Mouse (Mus musculus) common myeloid progenitor, adult 5-6 weeks (primary cell): ENCODE results near the gene Fam13c. TPM values are rescaled to one million over a fixed set of nuclear protein-coding genes. Genes with fewer than 3 reads are reported as not detected.

Source experiments
- ATAC-seq: replicated peaks from 2 replicates; pipeline ENCODE4 v1.8.0; 2016; ENCODE audit warnings: low read depth, mild to moderate bottlenecking, moderate TSS enrichment, inconsistent platforms; ENCODE audit not compliant: poor library complexity, severe bottlenecking
- total RNA-seq: library from RNA; stranded (forward); fragments of 200-1000, 187-1606 nt; gene quantifications from 2 replicates; pipeline ENCODE4 v1.2.3, GENCODE M21; 2017

The Fam13c gene
- total RNA-seq, 1 experiment from 2014 or later, result not detected

DNA sequence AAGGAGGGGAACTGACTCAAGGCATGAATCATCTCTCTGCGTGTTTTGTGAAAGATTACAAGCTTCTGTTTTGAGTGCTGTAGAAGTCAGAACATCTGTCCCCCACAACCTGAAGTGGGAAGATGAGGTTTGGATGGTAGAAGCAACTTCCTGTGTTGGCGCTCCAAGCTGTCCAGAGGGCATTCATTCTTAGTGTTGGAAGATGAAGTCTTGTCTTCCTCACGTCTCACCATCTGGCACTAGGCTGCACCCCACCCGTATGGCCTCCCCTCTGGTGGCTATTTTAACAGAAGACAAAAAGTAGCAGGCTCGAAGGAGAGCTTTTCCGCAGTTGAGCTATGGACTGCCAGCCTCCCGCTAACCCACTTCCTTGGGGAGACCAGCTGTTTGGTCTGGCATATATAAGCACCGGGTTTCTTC is 15.6 kb downstream of the Fam13c start:
- no peak for ATAC-seq

DNA sequence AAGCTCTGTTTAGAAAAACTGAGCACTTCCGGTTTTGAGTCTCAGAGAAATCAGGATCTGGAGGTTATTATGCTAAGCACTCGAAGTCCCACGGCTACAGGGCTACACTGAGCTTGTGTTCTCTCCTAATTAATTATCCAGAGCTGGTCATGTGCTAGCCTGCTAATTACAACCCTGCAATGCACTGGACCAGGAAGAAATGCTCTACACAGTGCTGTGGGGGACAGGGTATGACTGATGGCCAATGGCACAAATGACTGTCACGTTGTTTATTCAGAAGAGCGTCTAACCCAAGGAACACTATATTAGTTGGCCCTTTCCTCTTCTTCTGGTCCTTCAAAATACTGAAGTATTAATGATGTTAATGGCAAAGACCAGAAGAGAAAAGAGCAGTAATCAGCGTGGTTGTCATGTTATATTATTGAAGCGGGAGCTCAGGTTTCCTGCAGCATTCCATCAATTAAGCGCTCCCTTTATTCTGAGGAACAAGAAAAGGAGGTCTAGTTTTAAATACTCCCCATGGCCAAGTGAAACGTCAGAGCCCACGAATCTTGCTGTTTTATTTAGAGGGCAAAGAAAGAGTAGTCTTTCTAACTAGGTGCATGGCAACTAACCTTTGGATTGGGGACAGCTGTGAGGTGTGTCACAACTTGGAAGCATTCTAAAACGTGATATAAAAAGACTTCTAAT is 18.4 kb downstream of the Fam13c start:
- ATAC-seq, result no peak

DNA sequence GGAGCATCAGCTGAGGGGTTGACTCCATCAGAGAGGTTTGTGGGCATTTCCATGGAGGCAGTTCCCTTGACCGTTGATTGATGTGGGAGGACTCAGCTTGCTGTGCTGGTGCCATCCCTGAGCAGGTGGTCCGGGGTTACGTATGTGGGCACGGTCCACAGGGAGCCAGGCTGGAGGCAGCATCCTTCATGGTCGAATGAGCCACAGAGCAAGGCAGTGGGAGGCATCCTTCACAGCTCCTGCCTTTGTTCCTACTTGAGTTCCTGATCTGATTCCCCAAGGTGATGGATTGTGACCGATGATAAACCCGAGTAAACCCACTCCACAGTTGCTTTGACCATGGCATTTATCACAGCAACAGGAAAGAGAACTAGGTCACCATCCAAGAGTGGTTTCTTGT is 25.4 kb downstream of the Fam13c start:
- ATAC-seq, result no peak

DNA sequence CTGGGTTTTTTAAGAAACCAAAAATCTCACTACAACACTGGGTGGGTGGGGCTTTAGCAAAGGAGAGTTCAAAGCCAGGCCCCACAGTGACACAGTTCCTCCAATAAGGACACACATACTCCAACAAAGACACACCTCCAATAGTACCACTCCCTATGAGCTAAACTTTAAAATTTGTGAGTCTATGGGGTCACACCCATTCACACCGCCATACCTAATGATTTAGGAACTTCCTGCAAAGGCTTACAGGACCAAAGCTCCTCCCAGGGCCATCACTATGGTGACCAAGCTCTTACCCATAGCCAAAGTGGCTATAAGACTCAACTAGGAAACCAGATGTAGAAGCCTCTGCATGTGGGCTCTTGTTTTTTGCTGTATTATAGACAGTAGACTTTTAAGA is 30.6 kb downstream of the Fam13c start:
- no peak for ATAC-seq

DNA sequence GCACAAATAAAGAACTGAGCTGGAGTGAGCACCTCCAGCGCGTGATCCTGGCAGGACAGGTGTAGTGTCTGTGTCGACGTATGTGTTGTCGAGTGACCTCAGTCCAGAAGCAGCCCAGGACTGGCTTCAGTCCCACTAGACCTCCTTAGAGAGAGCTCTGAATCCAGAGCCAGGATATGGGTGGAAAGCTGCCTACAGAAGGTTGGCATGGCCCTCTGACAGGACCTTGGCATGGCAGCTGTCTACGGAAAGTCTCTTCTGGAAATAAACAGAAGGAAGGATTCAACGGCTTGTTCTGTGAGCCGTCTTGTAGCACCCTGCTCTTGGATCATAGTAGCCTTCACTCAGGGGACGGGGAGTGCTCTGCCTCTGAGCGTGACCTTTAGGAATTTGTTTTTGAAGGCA is 37.5 kb downstream of the Fam13c start:
- ATAC-seq, result no peak

DNA sequence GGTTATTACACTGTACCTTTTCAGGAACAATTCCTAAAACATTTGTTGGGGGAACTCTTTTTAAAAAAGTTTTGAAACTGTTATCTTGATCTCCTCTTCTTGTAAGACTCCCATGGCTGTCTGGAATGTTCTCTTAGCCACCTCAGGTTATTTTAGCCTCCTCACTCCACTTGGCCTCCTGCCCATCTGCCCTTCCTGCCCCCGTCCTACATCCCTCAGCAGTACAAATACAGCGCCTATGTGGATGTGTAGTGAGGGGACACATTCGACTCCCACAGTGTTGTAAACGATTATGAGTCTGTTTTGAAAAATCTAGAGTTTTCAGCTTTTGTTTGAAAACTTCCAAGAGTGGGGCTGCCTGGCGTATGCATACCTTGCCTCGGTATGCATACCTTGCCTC is 43.5 kb downstream of the Fam13c start:
- ATAC-seq, result no peak

DNA sequence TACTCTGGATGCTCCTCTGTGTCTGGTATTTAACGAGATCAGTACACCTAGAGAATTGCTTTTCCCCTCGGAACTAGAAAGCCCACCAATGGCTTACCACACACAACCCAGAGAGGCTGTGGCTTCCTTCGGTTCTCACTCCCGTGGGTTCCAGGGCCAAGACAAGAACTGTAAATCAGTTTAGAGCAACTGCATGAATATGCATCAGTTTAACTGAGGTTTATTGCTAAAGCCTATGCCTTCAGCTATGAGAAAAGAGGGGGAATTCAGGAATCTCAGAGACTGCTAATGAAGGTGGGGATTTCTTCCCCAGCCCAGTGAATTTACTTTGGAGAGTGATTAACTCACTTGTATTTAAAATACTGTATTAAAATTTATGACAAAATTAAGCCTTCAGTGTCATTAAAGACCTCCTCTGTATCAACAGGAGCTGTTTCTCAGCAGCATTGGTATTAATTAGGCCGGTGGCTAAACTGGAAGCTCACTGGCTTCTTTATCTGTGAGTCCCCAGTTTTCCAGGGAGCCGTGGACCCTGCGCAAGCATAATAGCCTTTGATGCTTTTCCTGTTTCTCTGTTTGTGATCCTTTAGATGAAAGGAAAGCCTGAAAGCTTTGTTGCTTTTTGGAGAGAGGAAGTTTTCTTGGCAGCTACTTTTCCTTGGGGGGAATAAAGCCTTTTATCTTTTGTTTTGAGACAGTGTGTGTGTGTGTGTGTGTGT is 44.4 kb downstream of the Fam13c start:
- no peak for ATAC-seq

DNA sequence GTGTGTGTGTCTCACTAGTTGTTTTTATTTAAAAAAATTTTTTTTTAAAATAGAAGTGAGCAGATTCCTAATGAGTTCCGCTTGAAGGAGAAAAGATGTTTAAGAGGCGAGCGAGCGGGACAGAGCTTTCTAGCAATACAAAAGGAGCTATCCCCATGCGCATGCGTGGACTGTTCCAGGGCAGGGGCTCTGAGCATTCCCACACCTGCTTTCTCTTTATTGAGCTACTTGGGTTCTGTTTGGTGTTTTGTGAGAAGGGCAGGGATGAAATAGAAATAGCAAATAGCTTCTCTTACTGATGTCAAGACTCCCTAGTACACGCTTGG is 45.0 kb downstream of the Fam13c start:
- no peak for ATAC-seq

DNA sequence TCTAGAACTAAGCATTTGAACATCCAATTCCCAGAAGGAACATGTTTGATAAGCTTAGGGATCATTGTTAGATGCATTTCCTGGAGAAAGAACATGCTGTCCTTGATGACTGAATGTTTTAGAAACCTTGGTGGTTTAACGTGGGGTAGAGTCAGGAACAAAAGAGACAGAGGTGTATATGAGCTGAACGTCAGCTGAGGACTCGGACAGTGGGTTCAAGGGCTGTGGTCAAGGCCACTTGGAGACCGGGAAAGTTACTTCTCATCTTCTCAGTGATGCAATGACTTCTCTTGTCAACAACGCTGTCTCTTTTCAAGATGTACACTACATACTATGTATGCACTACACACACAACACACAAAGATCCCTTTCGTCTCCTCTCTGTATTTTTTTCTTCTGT is 46.4 kb downstream of the Fam13c start:
- ATAC-seq, result no peak

DNA sequence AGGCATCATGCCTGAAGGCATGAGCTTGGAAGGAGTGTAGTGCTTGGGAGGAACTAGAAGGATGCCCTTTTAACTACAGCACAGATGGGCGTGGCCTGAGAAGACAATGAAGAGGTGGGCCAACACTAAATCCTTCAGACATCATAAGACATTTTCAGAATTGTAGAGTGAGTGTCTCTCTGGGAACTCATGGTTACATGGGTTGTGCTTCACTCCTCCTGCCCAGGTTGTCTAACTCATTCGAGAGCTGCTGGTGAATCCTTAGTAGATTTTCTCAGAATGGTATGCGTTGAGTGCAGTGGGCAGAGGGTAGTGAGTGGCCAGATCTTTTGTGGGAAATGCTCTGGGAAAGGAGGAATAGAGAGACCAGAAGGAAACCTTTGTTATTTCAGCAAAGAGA is 53.6 kb downstream of the Fam13c start:
- ATAC-seq, result no peak

DNA sequence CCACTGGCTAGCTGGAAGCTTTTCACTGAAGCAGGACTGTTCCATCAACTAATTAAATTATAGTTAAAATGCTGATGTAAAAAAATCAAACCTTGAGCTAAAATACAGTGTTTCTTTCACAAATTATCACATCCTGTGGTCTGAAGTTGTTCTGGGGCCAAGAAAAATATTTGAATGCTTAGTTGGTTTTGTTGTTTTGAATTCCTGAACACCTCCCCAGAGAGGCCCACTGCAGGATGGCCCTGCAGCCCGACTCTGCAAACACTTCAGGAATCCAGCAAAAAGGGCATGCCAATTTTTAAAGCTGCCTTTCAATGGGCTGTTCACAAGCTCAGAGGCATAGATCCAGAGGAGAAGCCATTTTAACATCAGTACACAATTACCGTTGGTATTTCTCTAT is 54.2 kb downstream of the Fam13c start:
- ATAC-seq, result no peak

DNA sequence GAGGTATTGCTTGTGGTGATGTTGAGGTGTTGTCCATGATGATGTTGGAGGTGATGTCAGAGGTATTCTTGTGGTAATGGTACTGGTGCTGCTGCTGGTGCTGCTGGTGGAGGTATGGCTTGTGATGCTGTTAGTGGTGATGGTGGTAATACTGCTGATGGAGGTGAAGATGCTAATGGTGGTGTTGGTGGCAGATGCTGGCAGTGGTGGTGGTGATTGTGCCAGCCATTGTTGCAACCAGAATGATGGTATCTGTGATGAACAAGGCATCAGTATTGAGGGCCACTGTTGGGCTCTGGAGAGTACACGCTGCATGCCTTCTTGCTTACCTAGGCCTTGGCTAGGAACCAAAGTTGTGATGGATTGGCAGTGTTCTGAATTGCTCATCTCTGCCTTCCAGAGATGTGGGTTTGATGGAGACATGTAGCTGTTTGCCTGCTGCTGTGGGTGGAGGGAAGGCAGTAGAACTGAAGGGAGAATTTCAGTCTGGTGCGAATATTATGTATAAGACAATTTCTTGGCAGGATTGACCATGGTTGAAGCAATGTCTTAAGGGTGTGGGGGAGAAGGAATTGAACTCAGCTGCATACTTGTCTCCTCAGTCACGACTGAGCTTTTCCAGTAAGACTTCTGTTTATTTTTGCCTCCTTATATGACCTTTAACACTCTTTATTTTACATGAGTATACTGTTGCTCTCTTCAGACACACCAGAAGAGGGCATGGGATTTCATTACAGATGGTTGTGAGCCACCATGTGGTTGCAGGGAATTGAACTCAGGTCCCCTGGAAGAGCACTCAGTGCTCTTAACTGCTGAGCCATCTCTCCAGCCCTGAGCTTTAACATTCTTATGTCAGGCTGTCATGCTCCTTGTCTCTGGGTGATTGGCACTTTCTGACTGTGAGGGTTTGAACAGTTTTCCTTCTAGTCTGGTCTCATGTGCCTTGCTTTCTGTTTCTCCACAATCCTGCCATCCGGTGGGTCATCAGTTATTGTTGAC is 55.1 kb downstream of the Fam13c start:
- ATAC-seq, result no peak

DNA sequence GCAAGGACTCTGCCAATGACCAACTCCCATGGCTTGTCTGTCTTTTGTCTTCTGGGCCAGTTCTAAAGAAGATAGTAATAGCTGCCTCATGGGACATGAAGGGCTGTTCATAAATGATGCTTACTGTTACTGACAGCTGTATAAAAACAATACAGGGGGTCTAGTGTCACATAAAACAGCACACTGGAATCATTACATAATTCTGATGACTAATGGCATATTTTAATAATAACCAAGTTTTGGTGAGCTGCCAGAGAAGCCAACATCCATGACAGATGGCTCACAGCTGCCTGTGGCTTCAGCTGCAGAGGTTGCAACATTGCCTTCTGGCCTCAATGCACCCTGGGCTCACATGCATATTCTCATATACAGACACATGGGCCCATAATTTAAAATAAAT is 56.7 kb downstream of the Fam13c start:
- no peak for ATAC-seq

DNA sequence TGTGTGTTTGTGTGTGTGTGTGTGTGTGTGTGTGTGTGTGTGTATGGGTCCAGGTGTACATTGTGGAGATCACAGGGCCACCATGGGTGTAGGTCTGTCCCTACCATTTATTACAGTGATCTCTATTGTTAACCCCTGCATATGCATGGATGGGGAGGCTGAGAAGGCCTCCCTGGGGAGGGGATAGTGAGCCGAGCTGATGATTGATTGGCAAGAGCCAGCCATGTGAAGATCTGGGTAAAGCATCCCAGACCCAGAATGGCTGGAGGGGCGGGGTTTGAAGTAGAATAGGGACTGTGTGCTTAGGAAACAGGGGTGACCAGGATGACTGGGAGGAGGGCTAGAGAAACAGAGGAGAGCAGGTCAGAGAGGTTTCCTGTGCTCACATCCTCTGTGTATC is 58.0 kb downstream of the Fam13c start:
- ATAC-seq, result no peak

DNA sequence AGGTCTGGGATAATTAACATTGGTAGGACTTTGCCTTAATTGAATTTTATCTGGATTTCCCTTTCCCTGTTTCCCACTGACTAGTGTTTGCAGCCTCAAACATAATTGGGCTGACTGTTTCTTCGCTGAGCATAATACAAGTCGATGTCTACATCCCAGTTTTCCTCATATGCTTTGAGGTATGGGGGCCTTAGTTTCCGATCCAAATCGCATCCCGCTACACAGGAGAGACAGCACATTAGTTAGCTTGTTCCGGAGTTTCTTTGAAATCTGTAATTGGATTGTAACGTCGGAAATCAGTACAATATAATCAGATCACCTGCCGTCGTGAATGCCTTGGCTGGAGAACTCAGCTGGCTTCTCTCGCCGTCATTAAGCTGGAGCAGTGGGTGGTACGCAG is 59.0 kb downstream of the Fam13c start:
- ATAC-seq, result no peak

DNA sequence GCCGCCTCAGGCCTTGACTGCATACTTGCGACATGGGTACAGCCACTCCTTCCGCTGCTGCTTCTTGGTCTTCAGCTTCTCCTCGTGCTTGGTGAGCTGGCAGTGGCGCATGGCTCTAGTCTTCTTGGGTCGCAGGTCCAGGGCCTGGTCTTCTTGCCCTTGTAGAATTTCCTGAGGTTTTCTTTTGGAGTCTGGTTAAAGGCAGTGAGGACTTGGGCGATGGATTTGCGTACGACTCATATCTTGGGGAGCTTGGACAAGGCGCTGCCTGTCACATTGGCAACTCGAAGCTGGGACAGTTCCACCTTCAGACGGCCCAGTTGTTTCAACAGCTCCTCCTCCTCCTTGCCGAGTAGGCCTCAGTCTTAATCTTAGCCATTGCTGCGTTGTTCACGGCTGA is 64.6 kb downstream of the Fam13c start:
- ATAC-seq, result no peak

DNA sequence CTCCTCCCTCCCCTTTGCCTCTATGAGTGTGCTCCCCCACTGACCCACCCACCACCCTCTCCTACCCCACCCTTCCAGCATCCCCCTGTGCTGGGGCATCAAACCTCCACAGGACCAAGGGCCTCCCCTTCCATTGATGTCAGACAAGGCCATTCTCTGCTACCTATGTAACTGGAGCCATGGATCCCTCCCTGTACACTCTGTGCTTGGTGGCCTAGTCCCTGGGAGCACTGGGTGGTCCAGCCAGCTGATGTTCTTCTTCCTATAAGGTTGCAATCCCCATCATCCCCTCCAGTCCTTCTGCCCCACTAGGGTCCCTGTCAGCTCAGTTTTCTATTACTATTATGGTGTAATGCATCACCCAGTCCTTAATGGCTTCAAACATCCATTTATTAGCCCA is 65.1 kb downstream of the Fam13c start:
- no peak for ATAC-seq

DNA sequence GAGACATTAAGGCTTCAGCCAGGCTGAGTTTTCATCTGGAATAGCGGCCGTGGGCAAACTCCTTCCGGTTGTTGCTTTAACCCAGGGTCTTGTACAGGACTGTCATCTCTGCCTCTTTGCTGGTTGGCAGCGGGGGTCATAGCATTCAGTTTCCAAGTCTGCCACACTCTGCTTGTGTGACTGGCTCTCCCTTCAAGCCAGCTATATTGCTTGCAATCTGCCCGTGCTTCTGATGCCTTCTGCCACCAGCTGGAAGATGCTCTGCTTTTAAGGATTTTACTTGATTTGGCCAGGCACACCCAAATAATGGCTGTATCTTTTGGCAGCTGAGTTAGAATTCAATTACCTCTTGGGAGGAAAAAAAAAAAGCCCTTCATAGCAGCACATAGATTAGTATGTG is 65.6 kb downstream of the Fam13c start:
- no peak for ATAC-seq

DNA sequence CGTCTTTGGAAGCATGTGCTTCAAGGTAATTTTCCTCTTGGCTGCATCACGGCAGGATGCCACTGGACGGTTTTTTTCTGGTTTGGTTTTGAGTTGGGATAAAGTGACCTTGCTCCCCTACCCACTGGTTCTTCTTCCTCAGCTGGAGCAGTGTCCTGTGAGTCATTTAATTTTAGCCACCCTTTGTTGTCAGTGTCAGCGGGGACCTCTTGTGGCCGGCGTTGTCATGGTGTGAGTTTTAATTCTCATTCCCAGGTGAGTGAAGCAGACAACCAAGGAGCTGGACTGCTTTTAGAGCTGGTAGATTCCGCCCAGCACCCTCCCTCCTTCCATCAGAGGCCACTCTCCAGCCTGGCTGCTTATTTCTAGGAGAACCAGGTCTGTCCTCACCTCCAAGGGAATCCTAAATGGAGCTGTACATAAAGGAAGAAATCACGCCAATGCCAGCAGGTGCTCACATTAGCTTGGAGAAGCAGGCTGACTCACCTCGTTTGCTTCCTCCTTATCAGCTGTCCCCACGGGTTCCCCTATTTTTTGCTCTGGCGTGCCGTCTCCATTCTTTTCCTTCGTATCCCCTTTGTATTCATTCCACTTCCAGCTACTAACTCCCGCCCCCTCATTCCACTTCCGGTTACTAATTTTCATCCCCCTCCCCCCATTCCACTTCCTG is 66.4 kb downstream of the Fam13c start:
- ATAC-seq, result no peak

DNA sequence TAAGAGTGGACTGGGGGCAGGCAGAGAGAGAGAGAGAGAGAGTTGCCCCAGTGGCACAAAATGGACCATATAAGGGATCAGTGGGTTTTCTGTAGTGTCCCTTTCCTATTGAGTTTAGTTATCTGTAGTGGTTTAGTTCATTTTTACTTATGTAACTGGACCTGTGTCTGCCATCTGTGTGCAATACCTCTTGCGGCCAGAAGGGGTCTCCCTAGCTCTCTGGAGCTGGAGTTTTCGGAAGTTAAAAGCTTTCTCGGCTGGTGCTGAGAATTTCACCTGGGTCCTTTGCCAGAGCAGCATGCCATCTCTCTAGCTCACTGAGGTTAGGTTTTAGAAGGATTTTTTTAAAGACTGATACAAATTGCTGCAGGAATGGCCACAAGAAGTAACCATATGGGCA is 67.6 kb downstream of the Fam13c start:
- ATAC-seq, result no peak
